Comparison of ENCODE assay signal across 7 mouse cellular contexts in genomic region chr13:100743346-100744035, GRCm38 (mm10). TPM values are rescaled to one million over a fixed set of nuclear protein-coding genes. Genes with fewer than 3 reads are reported as not detected.
DNase-seq lines count a peak whose midpoint lies in the region; ATAC-seq and TF ChIP-seq lines count a peak whose summit lies in the region.

No protein-coding gene starts in this region.

- H3K4me1 ChIP-seq in testis, adult 2 months (ENCODE audit: control insufficient read depth, insufficient read depth, low read length), result no peaks in the 10 kb centered on the region
- peaks cover 8% of the 10 kb centered on the region for H3K4me1 ChIP-seq in forebrain, embryonic 13.5 days
- 0 out of 2 replicates have a peak, but pooled peaks cover 5% of the 10 kb centered on the region for H3K4me1 ChIP-seq in kidney, postnatal 0 days (replicated peaks; ENCODE audit: insufficient read depth, low read length)
- H3K4me1 ChIP-seq in neural tube, embryonic 13.5 days (replicated peaks), result peaks cover 16% of the 10 kb centered on the region

- no peaks in the 10 kb centered on the region for H3K9me3 ChIP-seq in forebrain, embryonic 13.5 days (replicated peaks)
- H3K9me3 ChIP-seq in kidney, postnatal 0 days (replicated peaks; ENCODE audit: low read length), result no peaks in the 10 kb centered on the region
- no peaks in the 10 kb centered on the region for H3K9me3 ChIP-seq in neural tube, embryonic 13.5 days

- H3K36me3 ChIP-seq in testis, adult 2 months (ENCODE audit: control insufficient read depth, insufficient read depth, low read length), result no peaks in the 10 kb centered on the region
- peaks cover 3% of the 10 kb centered on the region; the same call in 1 of the 2 replicates for H3K36me3 ChIP-seq in forebrain, embryonic 13.5 days (ENCODE audit: poor library complexity, severe bottlenecking)
- H3K36me3 ChIP-seq in kidney, postnatal 0 days (ENCODE audit: insufficient read depth, low read length), result 0 out of 2 replicates have a peak, but pooled peaks cover 2% of the 10 kb centered on the region
- peaks cover 8% of the 10 kb centered on the region for H3K36me3 ChIP-seq in neural tube, embryonic 13.5 days

- H3K9ac ChIP-seq in forebrain, embryonic 13.5 days, result peak overlapping the region; percentile 87
- peak overlapping the region; percentile 75 for H3K9ac ChIP-seq in kidney, postnatal 0 days (ENCODE audit: low read depth, low read length)
- peak overlapping the region; percentile 88 for H3K9ac ChIP-seq in neural tube, embryonic 13.5 days

- TF ChIP-seq CTCF in testis, adult 2 months (IDR thresholded peaks at IDR 0.05; ENCODE audit: control insufficient read depth, insufficient read depth, insufficient replicate concordance, low read depth, low read length), result no peak
- TF ChIP-seq CTCF in kidney, postnatal 0 days (IDR thresholded peaks at IDR 0.05; ENCODE audit: low read depth), result no peak

- ATAC-seq in forebrain, embryonic 13.5 days, result peak; percentile 61
- ATAC-seq in kidney, postnatal 0 days (replicated peaks; ENCODE audit: low FRiP score, low read depth), result peak; percentile 53
- ATAC-seq in neural tube, embryonic 13.5 days (ENCODE audit: low read depth), result peak; percentile 66

- H3K27ac ChIP-seq in testis, adult 2 months (ENCODE audit: control insufficient read depth, insufficient read depth, low read depth, low read length), result no peak overlapping the region
- H3K27ac ChIP-seq in forebrain, embryonic 13.5 days, result peak overlapping the region; percentile 91
- H3K27ac ChIP-seq in kidney, postnatal 0 days, result peak overlapping the region; percentile 96
- H3K27ac ChIP-seq in neural tube, embryonic 13.5 days (replicated peaks), result peak overlapping the region; percentile 97

- TF ChIP-seq POLR2A in testis, adult 2 months (IDR thresholded peaks at IDR 0.05; ENCODE audit: control insufficient read depth, low read depth, low read length), result no peak

- WGBS in forebrain, embryonic 13.5 days, result 74% methylated on average over 11 of the region's 11 CpGs
- 56% methylated on average over 11 of the region's 11 CpGs for WGBS in kidney, postnatal 0 days
- WGBS in neural tube, embryonic 13.5 days, result 64% methylated on average over 11 of the region's 11 CpGs

- no peaks in the 10 kb centered on the region for H3K27me3 ChIP-seq in testis, adult 2 months (ENCODE audit: control insufficient read depth, insufficient read depth, low read length)
- no peaks in the 10 kb centered on the region for H3K27me3 ChIP-seq in forebrain, embryonic 13.5 days
- no peaks in the 10 kb centered on the region for H3K27me3 ChIP-seq in kidney, postnatal 0 days (ENCODE audit: insufficient read depth, low read length)
- H3K27me3 ChIP-seq in neural tube, embryonic 13.5 days, result no peaks in the 10 kb centered on the region

- no peak for DNase-seq in testis, postnatal 14 days (ENCODE audit: low spot score)
- no peak for DNase-seq in kidney, postnatal 0 days (ENCODE audit: low spot score)
- DNase-seq in adipocyte (ENCODE audit: low spot score), result no peak
- DNase-seq in c-Kit-positive CD71-positive TER-119-positive erythroid progenitor cells, embryonic 14.5 days (ENCODE audit: low spot score), result no peak

- peak overlapping the region; percentile 68 for H3K4me2 ChIP-seq in forebrain, embryonic 13.5 days
- H3K4me2 ChIP-seq in kidney, postnatal 0 days (ENCODE audit: low read length), result peak overlapping the region; percentile 59
- peak overlapping the region; percentile 62 for H3K4me2 ChIP-seq in neural tube, embryonic 13.5 days

- H3K4me3 ChIP-seq in testis, adult 2 months (ENCODE audit: control insufficient read depth, low read depth, low read length), result peak overlapping the region; percentile 100
- peak overlapping the region; percentile 78 for H3K4me3 ChIP-seq in forebrain, embryonic 13.5 days
- peak overlapping the region; percentile 78 for H3K4me3 ChIP-seq in kidney, postnatal 0 days (replicated peaks; ENCODE audit: low read depth, low read length)
- H3K4me3 ChIP-seq in neural tube, embryonic 13.5 days, result peak overlapping the region; percentile 77

RNA-seq across cellular contexts. Expression of gene Mrps36, which starts 1.0 kb away (rescaled TPM):
- polyA plus RNA-seq in testis, adult 2 months (2012; rRNA removed), result 143 and 149 TPM in 2 replicates
- polyA plus RNA-seq in forebrain, embryonic 13.5 days (2015; fragmentation: Nextera tagmentation; extraction: Ambion mirVana), result 128 and 142 TPM in 2 replicates
- polyA plus RNA-seq in kidney, postnatal 0 days (2015; fragmentation: Nextera tagmentation; extraction: Ambion mirVana), result 255 and 260 TPM in 2 replicates
- polyA plus RNA-seq in neural tube, embryonic 13.5 days (2015; fragmentation: Nextera tagmentation; extraction: Ambion mirVana), result 142 and 165 TPM in 2 replicates

RNA-seq across cellular contexts. Expression of gene Cdk7, which starts 12.8 kb away (rescaled TPM):
- polyA plus RNA-seq in testis, adult 2 months (2012; rRNA removed), result 11.8 and 11.9 TPM in 2 replicates
- 59.0 and 62.8 TPM in 2 replicates for polyA plus RNA-seq in forebrain, embryonic 13.5 days (2015; fragmentation: Nextera tagmentation; extraction: Ambion mirVana)
- polyA plus RNA-seq in kidney, postnatal 0 days (2015; fragmentation: Nextera tagmentation; extraction: Ambion mirVana), result 87.2 and 89.1 TPM in 2 replicates
- polyA plus RNA-seq in neural tube, embryonic 13.5 days (2015; fragmentation: Nextera tagmentation; extraction: Ambion mirVana), result 49.0 and 49.6 TPM in 2 replicates

RNA-seq across cellular contexts. Expression of gene Cenph, which starts 32.2 kb away (rescaled TPM):
- polyA plus RNA-seq in testis, adult 2 months (2012; rRNA removed), result 3.2 and 3.9 TPM in 2 replicates
- polyA plus RNA-seq in forebrain, embryonic 13.5 days (2015; fragmentation: Nextera tagmentation; extraction: Ambion mirVana), result 33.8 and 34.6 TPM in 2 replicates
- polyA plus RNA-seq in kidney, postnatal 0 days (2015; fragmentation: Nextera tagmentation; extraction: Ambion mirVana), result 20.9 and 23.8 TPM in 2 replicates
- 10.1 and 10.9 TPM in 2 replicates for polyA plus RNA-seq in neural tube, embryonic 13.5 days (2015; fragmentation: Nextera tagmentation; extraction: Ambion mirVana)

RNA-seq across cellular contexts. Expression of gene Ccnb1, which starts 42.9 kb away (rescaled TPM):
- 39.9 and 41.6 TPM in 2 replicates for polyA plus RNA-seq in testis, adult 2 months (2012; rRNA removed)
- polyA plus RNA-seq in forebrain, embryonic 13.5 days (2015; fragmentation: Nextera tagmentation; extraction: Ambion mirVana), result 273 and 294 TPM in 2 replicates
- 101 and 103 TPM in 2 replicates for polyA plus RNA-seq in kidney, postnatal 0 days (2015; fragmentation: Nextera tagmentation; extraction: Ambion mirVana)
- polyA plus RNA-seq in neural tube, embryonic 13.5 days (2015; fragmentation: Nextera tagmentation; extraction: Ambion mirVana), result 45.2 and 60.2 TPM in 2 replicates
